Mouse (Mus musculus) heart, adult 2 months (tissue): ENCODE results near the gene Slirp.

Source experiments
- CTCF ChIP-seq: fragments of 200-600 bp; IDR thresholded peaks from 2 replicates; pipeline ENCODE4 v1.8.1; 2022; ENCODE audit warnings: antibody characterized with exemption, mild to moderate bottlenecking, moderate library complexity
- EP300 ChIP-seq: fragments of 200-500 bp; IDR thresholded peaks from 2 replicates; pipeline ENCODE4 v1.6.1; 2011; ENCODE audit warnings: low read depth, low read length, control low read depth; ENCODE audit not compliant: insufficient read depth
- POLR2A ChIP-seq: fragments of 200-500 bp; IDR thresholded peaks from 2 replicates; pipeline ENCODE4 v1.6.1; 2011; ENCODE audit warnings: mild to moderate bottlenecking, low read depth, low read length, control low read depth; ENCODE audit not compliant: insufficient read depth

GRCm38 (mm10) chr12:87410999-87411398 lies 32.7 kb upstream of the Slirp start:
- TF ChIP-seq CTCF, result no peak
- no peak for TF ChIP-seq POLR2A
- no peak for TF ChIP-seq EP300
